Mouse (Mus musculus): ENCODE results near the gene Bbs5. TPM values are rescaled to one million over a fixed set of nuclear protein-coding genes. Genes with fewer than 3 reads are reported as not detected.

Gene Bbs5
- 12.5 and 16.0 TPM in 2 replicates for polyA plus RNA-seq (2015; fragmentation: Nextera tagmentation; extraction: Ambion mirVana)

- no peak within 1 kb of the TSS; the same call in 1 of the 2 replicates for H3K27ac ChIP-seq
- ATAC-seq (ENCODE audit: insufficient read depth, low FRiP score, low read depth), result peak; percentile 91
- no peaks in the 10 kb centered on the region for H3K9me3 ChIP-seq
- H3K4me2 ChIP-seq, result peak within 1 kb of the TSS; percentile 78
- peak within 1 kb of the TSS; percentile 71 for H3K9ac ChIP-seq
- no peaks in the 10 kb centered on the region for H3K27me3 ChIP-seq (replicated peaks)
- no peaks in the 10 kb centered on the region for H3K4me1 ChIP-seq
- H3K4me3 ChIP-seq (replicated peaks), result peak within 1 kb of the TSS; percentile 90
- H3K36me3 ChIP-seq, result 0 out of 2 replicates have a peak, but pooled peaks cover 3% of the 10 kb centered on the region
- 3% methylated on average over 43 of the region's 43 CpGs for WGBS
Observed at GRCm38 (mm10) chr2:69646726-69647490, at the start of gene Bbs5. TSS of gene Bbs5 (plus strand) at chr2:69647171.

- 79% methylated on average over 7 of the region's 7 CpGs for WGBS
- H3K36me3 ChIP-seq, result no peaks in the 10 kb centered on the region
- no peak overlapping the region for H3K4me3 ChIP-seq (replicated peaks)
- H3K4me1 ChIP-seq, result no peaks in the 10 kb centered on the region
- H3K9ac ChIP-seq, result no peak overlapping the region
- H3K27ac ChIP-seq, result no peak overlapping the region
- H3K27me3 ChIP-seq (replicated peaks), result no peaks in the 10 kb centered on the region
- no peak for ATAC-seq (ENCODE audit: insufficient read depth, low FRiP score, low read depth)
- no peaks in the 10 kb centered on the region for H3K9me3 ChIP-seq
- no peak overlapping the region for H3K4me2 ChIP-seq
Observed at GRCm38 (mm10) chr2:69603726-69604393, 43.1 kb upstream of the Bbs5 start.

DNA sequence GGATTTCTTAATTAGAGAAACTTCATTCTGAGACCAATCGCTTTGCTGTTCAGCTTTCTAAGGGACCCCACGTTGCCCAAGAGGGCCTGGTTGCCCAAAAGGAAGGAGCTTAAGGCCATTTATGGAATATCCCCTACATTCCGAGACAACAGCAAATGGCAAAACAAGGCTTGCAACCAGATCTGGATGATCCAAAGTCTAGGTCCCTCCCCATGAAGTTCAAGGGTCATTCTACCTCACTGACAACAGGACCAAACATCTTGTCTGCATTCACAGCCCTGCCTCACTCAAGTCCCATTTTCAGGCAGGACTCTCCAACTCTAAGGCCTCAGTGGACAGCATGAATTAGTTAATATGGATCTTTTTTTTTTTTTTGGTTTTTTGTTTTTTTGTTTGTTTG is 40.4 kb upstream of the Bbs5 start:
- Histone ChIP-seq H3K27ac (no peak overlapping the region), H3K9ac (no peak overlapping the region), H3K27me3 (replicated peaks) (no peaks in the 10 kb centered on the region), H3K4me2 (no peak overlapping the region), H3K4me3 (replicated peaks) (no peak overlapping the region), H3K36me3 (no peaks in the 10 kb centered on the region), H3K9me3 (no peaks in the 10 kb centered on the region), H3K4me1 (no peaks in the 10 kb centered on the region)
- 86% methylated on average over 3 of the region's 3 CpGs for WGBS
- no peak for ATAC-seq (ENCODE audit: insufficient read depth, low FRiP score, low read depth)

DNA sequence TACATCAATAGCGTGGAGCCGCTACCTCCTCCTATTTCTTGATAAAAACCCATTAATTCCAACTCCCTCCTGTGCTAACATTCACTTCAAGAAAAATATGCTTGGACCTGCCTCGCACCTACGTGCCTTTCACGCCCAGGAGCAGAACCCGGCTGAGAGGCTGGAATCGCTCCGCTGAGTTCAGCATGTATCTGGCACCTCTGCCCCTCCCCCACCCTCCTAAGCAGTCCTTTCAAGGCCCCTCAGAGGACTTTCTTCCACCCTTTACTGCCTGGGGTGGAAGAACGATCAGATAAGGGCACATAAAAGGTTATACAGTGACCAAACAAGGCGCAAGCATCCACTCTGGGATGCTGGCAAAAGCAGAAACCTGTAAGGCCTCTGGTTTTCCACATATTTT is 34.7 kb upstream of the Bbs5 start:
- Histone ChIP-seq H3K4me3 (replicated peaks) (no peak overlapping the region), H3K4me2 (no peak overlapping the region), H3K9ac (no peak overlapping the region), H3K27ac (no peak overlapping the region; the same call in 1 of the 2 replicates), H3K9me3 (no peaks in the 10 kb centered on the region), H3K36me3 (no peaks in the 10 kb centered on the region), H3K27me3 (replicated peaks) (no peaks in the 10 kb centered on the region), H3K4me1 (no peaks in the 10 kb centered on the region)
- 9% methylated on average over 10 of the region's 10 CpGs for WGBS
- peak; percentile 61; the same call in 1 of the 2 replicates for ATAC-seq (ENCODE audit: insufficient read depth, low FRiP score, low read depth)

GRCm38 (mm10) chr2:69612716-69613115 is 34.3 kb upstream of the Bbs5 start:
- Histone ChIP-seq H3K4me1 (no peaks in the 10 kb centered on the region), H3K27ac (no peak overlapping the region; the same call in 1 of the 2 replicates), H3K9ac (no peak overlapping the region), H3K36me3 (no peaks in the 10 kb centered on the region), H3K4me2 (no peak overlapping the region), H3K27me3 (replicated peaks) (no peaks in the 10 kb centered on the region), H3K4me3 (replicated peaks) (no peak overlapping the region), H3K9me3 (no peaks in the 10 kb centered on the region)
- ATAC-seq (ENCODE audit: insufficient read depth, low FRiP score, low read depth), result no peak
- whole genome bisulfite sequencing, result 45% methylated on average over 9 of the region's 9 CpGs

- H3K9me3 ChIP-seq, result no peaks in the 10 kb centered on the region
- H3K4me2 ChIP-seq, result no peak overlapping the region
- ATAC-seq (ENCODE audit: insufficient read depth, low FRiP score, low read depth), result no peak
- H3K9ac ChIP-seq, result no peak overlapping the region
- H3K27me3 ChIP-seq (replicated peaks), result no peaks in the 10 kb centered on the region
- no peak overlapping the region for H3K4me3 ChIP-seq (replicated peaks)
- WGBS, result 64% methylated on average over 4 of the region's 4 CpGs
- no peak overlapping the region for H3K27ac ChIP-seq
- no peaks in the 10 kb centered on the region for H3K4me1 ChIP-seq
- no peaks in the 10 kb centered on the region for H3K36me3 ChIP-seq
Observed at GRCm38 (mm10) chr2:69613237-69613636, 33.7 kb upstream of the Bbs5 start.

- no peak overlapping the region for H3K27ac ChIP-seq
- H3K4me2 ChIP-seq, result no peak overlapping the region
- ATAC-seq (ENCODE audit: insufficient read depth, low FRiP score, low read depth), result no peak
- H3K4me3 ChIP-seq (replicated peaks), result no peak overlapping the region
- no peak overlapping the region for H3K9ac ChIP-seq
- no peaks in the 10 kb centered on the region for H3K4me1 ChIP-seq
- no peaks in the 10 kb centered on the region for H3K9me3 ChIP-seq
- H3K36me3 ChIP-seq, result no peaks in the 10 kb centered on the region
- no peaks in the 10 kb centered on the region for H3K27me3 ChIP-seq (replicated peaks)
Observed at GRCm38 (mm10) chr2:69618336-69618735, 28.6 kb upstream of the Bbs5 start.

GRCm38 (mm10) chr2:69619286-69619685 is 27.7 kb upstream of the Bbs5 start:
- H3K36me3 ChIP-seq, result no peaks in the 10 kb centered on the region
- no peak overlapping the region for H3K27ac ChIP-seq
- H3K27me3 ChIP-seq (replicated peaks), result no peaks in the 10 kb centered on the region
- H3K9ac ChIP-seq, result no peak overlapping the region
- no peaks in the 10 kb centered on the region for H3K4me1 ChIP-seq
- no peak overlapping the region for H3K4me3 ChIP-seq (replicated peaks)
- H3K9me3 ChIP-seq, result no peaks in the 10 kb centered on the region
- no peak overlapping the region for H3K4me2 ChIP-seq
- ATAC-seq (ENCODE audit: insufficient read depth, low FRiP score, low read depth), result no peak

DNA sequence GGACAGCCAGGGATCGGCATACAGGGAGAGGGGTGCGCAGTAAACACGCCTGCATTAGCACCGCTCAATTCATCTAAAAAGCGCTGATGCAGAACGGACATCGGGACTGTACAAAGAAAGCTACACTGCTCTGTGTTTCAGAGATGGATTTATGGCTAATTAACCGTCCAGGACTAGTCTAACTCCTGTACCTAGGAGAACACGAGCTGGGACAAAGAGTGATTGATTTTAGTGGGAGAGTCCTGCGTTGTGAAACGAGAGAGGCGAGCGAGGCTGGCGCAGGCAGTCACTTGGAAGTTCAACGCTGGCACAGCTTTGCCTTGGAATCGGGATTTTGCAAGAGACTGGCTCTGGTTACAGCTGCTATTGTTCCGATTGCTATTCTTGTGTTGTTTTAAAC is 17.8 kb upstream of the Bbs5 start:
- H3K4me1 ChIP-seq, result no peaks in the 10 kb centered on the region
- no peak for ATAC-seq (ENCODE audit: insufficient read depth, low FRiP score, low read depth)
- peak overlapping the region; percentile 6 for H3K4me2 ChIP-seq
- H3K27me3 ChIP-seq (replicated peaks), result no peaks in the 10 kb centered on the region
- H3K9ac ChIP-seq, result no peak overlapping the region
- no peak overlapping the region for H3K27ac ChIP-seq
- H3K9me3 ChIP-seq, result no peaks in the 10 kb centered on the region
- 59% methylated on average over 17 of the region's 17 CpGs for whole genome bisulfite sequencing
- H3K36me3 ChIP-seq, result no peaks in the 10 kb centered on the region
- no peak overlapping the region for H3K4me3 ChIP-seq (replicated peaks)

DNA sequence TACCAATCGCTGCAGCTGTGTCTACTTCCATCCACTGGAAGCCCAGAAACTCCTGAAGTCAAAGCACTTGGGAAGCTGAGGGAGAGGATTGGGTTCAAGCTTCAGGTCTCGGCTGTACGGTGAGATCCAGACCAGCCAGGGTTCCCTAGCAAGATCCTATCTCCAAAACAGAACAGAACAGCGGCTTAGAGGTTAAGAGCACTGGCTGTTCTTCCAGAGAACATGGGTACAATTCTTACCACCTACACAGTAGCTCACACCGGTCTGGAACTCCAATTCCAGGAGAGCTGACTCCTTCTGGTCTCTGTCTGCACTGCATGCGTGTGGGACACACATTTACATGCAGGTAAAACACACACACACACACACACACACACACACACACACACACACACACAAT is 17.1 kb upstream of the Bbs5 start:
- H3K9ac ChIP-seq, result no peak overlapping the region
- no peak overlapping the region for H3K4me2 ChIP-seq
- 81% methylated on average over 6 of the region's 6 CpGs for WGBS
- H3K9me3 ChIP-seq, result no peaks in the 10 kb centered on the region
- H3K4me3 ChIP-seq (replicated peaks), result no peak overlapping the region
- H3K27me3 ChIP-seq (replicated peaks), result no peaks in the 10 kb centered on the region
- H3K36me3 ChIP-seq, result no peaks in the 10 kb centered on the region
- ATAC-seq (ENCODE audit: insufficient read depth, low FRiP score, low read depth), result no peak
- H3K27ac ChIP-seq, result no peak overlapping the region
- H3K4me1 ChIP-seq, result no peaks in the 10 kb centered on the region

DNA sequence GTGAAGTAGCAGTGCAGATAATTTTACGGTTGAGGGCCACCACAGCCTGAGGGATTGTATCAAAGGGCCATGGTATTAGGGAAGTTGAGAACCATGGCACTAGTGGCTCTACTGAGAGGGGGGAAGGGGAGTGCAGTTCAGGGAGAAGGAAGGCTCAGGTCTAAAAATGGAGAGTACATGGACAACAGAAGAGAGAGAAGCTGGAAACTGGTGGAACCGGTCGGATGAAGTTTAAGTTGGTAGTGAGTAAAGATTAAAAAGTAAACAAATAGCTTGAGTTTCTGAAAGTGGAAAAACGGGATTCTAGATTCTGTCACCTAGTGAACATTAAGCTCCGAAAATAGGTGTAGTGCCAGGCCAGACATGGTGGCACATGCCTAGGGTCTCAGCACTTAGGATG is 16.2 kb upstream of the Bbs5 start:
- ATAC-seq (ENCODE audit: insufficient read depth, low FRiP score, low read depth), result peak; percentile 77
- Histone ChIP-seq H3K27me3 (replicated peaks) (no peaks in the 10 kb centered on the region), H3K27ac (peak overlapping the region; percentile 74), H3K9me3 (no peaks in the 10 kb centered on the region), H3K4me2 (no peak overlapping the region), H3K36me3 (no peaks in the 10 kb centered on the region), H3K4me1 (no peaks in the 10 kb centered on the region), H3K4me3 (replicated peaks) (no peak overlapping the region), H3K9ac (no peak overlapping the region)
- 64% methylated on average over 5 of the region's 5 CpGs for WGBS

- Histone ChIP-seq H3K27ac (peak overlapping the region; percentile 74), H3K4me3 (replicated peaks) (no peak overlapping the region), H3K4me2 (no peak overlapping the region), H3K27me3 (replicated peaks) (no peaks in the 10 kb centered on the region), H3K4me1 (no peaks in the 10 kb centered on the region), H3K9ac (no peak overlapping the region), H3K9me3 (no peaks in the 10 kb centered on the region), H3K36me3 (no peaks in the 10 kb centered on the region)
- no peak for ATAC-seq (ENCODE audit: insufficient read depth, low FRiP score, low read depth)
- WGBS, result 84% methylated on average over 2 of the region's 2 CpGs
Observed at GRCm38 (mm10) chr2:69631449-69631848, 15.5 kb upstream of the Bbs5 start.

All from stomach, embryonic 15.5 days (tissue).